Comparison of ENCODE assay signal across 10 mouse cellular contexts in the genomic region with DNA sequence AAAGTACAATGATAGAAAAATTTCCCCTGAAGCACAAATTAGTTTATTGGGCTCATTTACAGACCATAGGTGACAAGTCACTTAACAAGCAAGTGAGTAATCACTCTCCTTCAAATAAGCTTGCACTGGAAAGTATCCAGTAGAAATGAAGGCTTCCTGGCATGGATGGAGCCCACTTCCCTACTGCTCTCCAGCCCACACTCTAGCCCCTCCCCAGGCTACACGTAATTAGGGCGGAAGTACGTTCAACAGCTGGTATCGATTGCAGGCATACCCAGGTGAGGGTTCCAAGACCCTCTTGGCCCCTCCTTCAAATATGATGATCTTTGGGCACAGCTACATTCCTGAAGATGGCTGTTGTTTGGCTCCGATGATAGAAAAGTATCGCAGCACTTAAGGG. TPM values are rescaled to one million over a fixed set of nuclear protein-coding genes. Genes with fewer than 3 reads are reported as not detected.
DNase-seq lines count a peak whose midpoint lies in the region; ATAC-seq lines count a peak whose summit lies in the region.
"Had no signal": no experiment of that assay in that cellular context is flagged by ENCODE, and none has a peak within 500 bp of the region (broad histone marks: within the 10 kb centered on the region; RNA-seq: fewer than 3 reads in every experiment).

No protein-coding gene starts in this region.

- no peaks in the 10 kb centered on the region for H3K9me3 ChIP-seq in heart, embryonic 10.5 days
- H3K9me3 ChIP-seq in forebrain, embryonic 12.5 days, result no peaks in the 10 kb centered on the region
- H3K9me3 ChIP-seq in liver, embryonic 16.5 days (replicated peaks; ENCODE audit: control insufficient read depth, low read length), result no peaks in the 10 kb centered on the region
- H3K9me3 ChIP-seq: G1E had no signal

- H3K4me3 ChIP-seq in heart, embryonic 10.5 days, result peak overlapping the region; percentile 99; the same call in 1 of the 2 replicates
- H3K4me3 ChIP-seq in forebrain, embryonic 12.5 days (replicated peaks), result peak overlapping the region; percentile 99; the same call in 1 of the 2 replicates
- peak overlapping the region; percentile 99; the same call in 1 of the 2 replicates for H3K4me3 ChIP-seq in liver, embryonic 16.5 days (ENCODE audit: low read depth, low read length)

- H3K9ac ChIP-seq in forebrain, embryonic 12.5 days, result no peak overlapping the region
- H3K9ac ChIP-seq in liver, embryonic 16.5 days (ENCODE audit: low read depth, low read length), result no peak overlapping the region; the same call in 1 of the 2 replicates

- H3K4me1 ChIP-seq in heart, embryonic 10.5 days, result peaks cover 15% of the 10 kb centered on the region
- H3K4me1 ChIP-seq in forebrain, embryonic 12.5 days, result peaks cover 31% of the 10 kb centered on the region
- peaks cover 26% of the 10 kb centered on the region for H3K4me1 ChIP-seq in liver, embryonic 16.5 days (ENCODE audit: control insufficient read depth, low read depth, low read length)

- ATAC-seq in forebrain, embryonic 12.5 days (ENCODE audit: low FRiP score), result no peak
- no peak for ATAC-seq in liver, embryonic 16.5 days (ENCODE audit: low read depth)

- DNase-seq in heart, embryonic 10.5 days (ENCODE audit: low spot score), result no peak
- DNase-seq in heart, adult 8-10 months (ENCODE audit: low spot score), result no peak
- DNase-seq in 3T3-L1 (ENCODE audit: low read depth, low spot score), result peak; percentile 10
- no peak for DNase-seq in right cerebral cortex, postnatal 10 days (ENCODE audit: low spot score in 2 of 2)
- no peak for DNase-seq in urinary bladder, postnatal 14 days (ENCODE audit: low spot score)
- DNase-seq in layer of hippocampus, adult 11-12 months (ENCODE audit: low spot score), result no peak
- DNase-seq: lung, postnatal 4 days had no signal

- H3K27ac ChIP-seq in heart, embryonic 10.5 days, result no peak overlapping the region
- H3K27ac ChIP-seq in forebrain, embryonic 12.5 days, result no peak overlapping the region
- H3K27ac ChIP-seq in liver, embryonic 16.5 days (ENCODE audit: low read length), result no peak overlapping the region

- peak overlapping the region; percentile 79; the same call in 1 of the 2 replicates for H3K4me2 ChIP-seq in forebrain, embryonic 12.5 days
- peak overlapping the region; percentile 97 for H3K4me2 ChIP-seq in liver, embryonic 16.5 days (ENCODE audit: low read depth, low read length)

- H3K36me3 ChIP-seq in heart, embryonic 10.5 days, result peaks cover 6% of the 10 kb centered on the region; the same call in 1 of the 2 replicates
- H3K36me3 ChIP-seq in forebrain, embryonic 12.5 days (replicated peaks), result 0 out of 2 replicates have a peak, but pooled peaks cover 3% of the 10 kb centered on the region
- H3K36me3 ChIP-seq in liver, embryonic 16.5 days (ENCODE audit: control insufficient read depth, insufficient read depth), result no peaks in the 10 kb centered on the region

- 59% methylated on average over 6 of the region's 6 CpGs for WGBS in heart, embryonic 10.5 days
- WGBS in forebrain, embryonic 12.5 days, result 59% methylated on average over 6 of the region's 6 CpGs
- WGBS in liver, embryonic 16.5 days (ENCODE audit: insufficient replicate concordance), result 58% methylated on average over 6 of the region's 6 CpGs

- no peaks in the 10 kb centered on the region for H3K27me3 ChIP-seq in heart, embryonic 10.5 days (ENCODE audit: insufficient read depth, poor library complexity, severe bottlenecking)
- H3K27me3 ChIP-seq in forebrain, embryonic 12.5 days, result peaks cover 4% of the 10 kb centered on the region; the same call in 1 of the 2 replicates
- H3K27me3 ChIP-seq in liver, embryonic 16.5 days (ENCODE audit: control insufficient read depth, insufficient read depth, low read depth, low read length), result no peaks in the 10 kb centered on the region

RNA-seq across cellular contexts. Expression of a gene that starts 1.1 kb away (rescaled TPM):
- 100 and 103 TPM in 2 replicates for polyA plus RNA-seq in heart, embryonic 10.5 days (2016; fragmentation: Nextera tagmentation; extraction: Ambion mirVana)
- total RNA-seq in heart, adult 8-10 months (2022), result 10 to 100 TPM; 33.9 to 41.2 (median 36.1) TPM
- polyA plus RNA-seq in forebrain, embryonic 12.5 days (2016; fragmentation: Nextera tagmentation; extraction: Ambion mirVana), result 180 and 185 TPM in 2 replicates
- 37.2 and 38.9 TPM in 2 replicates for polyA plus RNA-seq in liver, embryonic 16.5 days (2015; fragmentation: Nextera tagmentation; extraction: Ambion mirVana)

RNA-seq across cellular contexts. Expression of a gene that starts 11.2 kb away (rescaled TPM):
- 18.5 and 23.4 TPM in 2 replicates for polyA plus RNA-seq in heart, embryonic 10.5 days (2016; fragmentation: Nextera tagmentation; extraction: Ambion mirVana)
- total RNA-seq in heart, adult 8-10 months (2022), result 1 to 10 TPM; 4.8 to 7.4 (median 6.3) TPM
- 73.1 and 78.5 TPM in 2 replicates for polyA plus RNA-seq in forebrain, embryonic 12.5 days (2016; fragmentation: Nextera tagmentation; extraction: Ambion mirVana)
- 4.9 and 5.3 TPM in 2 replicates for polyA plus RNA-seq in liver, embryonic 16.5 days (2015; fragmentation: Nextera tagmentation; extraction: Ambion mirVana)

RNA-seq across cellular contexts. Expression of a gene that starts 43.4 kb away (rescaled TPM):
- polyA plus RNA-seq in heart, embryonic 10.5 days (2016; fragmentation: Nextera tagmentation; extraction: Ambion mirVana), result 6.1 and 6.4 TPM in 2 replicates
- 10 to 100 TPM; 17.9 to 21.0 (median 20.1) TPM for total RNA-seq in heart, adult 8-10 months (2022)
- polyA plus RNA-seq in forebrain, embryonic 12.5 days (2016; fragmentation: Nextera tagmentation; extraction: Ambion mirVana), result 7.4 and 9.6 TPM in 2 replicates
- polyA plus RNA-seq in liver, embryonic 16.5 days (2015; fragmentation: Nextera tagmentation; extraction: Ambion mirVana), result 2.8 and 3.2 TPM in 2 replicates
